Mouse (Mus musculus) natural killer cell, adult 2 months (primary cell): ENCODE measurements around the gene AL731706.2.
"Not testable (repeated sequence)": the region's sequence is repeated elsewhere in the genome, so short reads cannot be mapped to it uniquely, and the experiment has no call there.

Source experiments
- DNase-seq, 2 experiments: peaks; one replicate each; pipeline ENCODE4 v3.0.0; 2022; ENCODE audit warnings: low spot score in 2 of 2

Gene AL731706.2

DNA sequence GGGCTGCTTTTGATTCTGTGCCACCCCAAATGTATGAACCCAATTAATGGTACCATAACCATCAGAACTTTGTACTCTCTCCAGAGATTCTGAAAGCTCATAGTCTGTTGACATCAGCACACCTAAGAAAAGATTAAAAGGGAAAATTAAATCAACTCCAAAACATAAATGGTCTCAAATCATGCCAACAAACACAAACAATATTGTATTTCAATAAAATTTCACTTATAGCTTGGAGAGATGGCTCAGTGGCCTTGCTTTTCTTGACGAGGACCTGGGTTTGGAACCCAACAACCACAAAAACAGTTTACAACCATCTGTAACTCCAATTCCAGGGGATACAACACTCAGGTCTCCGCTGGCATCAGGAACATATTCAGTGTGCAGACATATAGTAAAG, at the start of gene AL731706.2:
Gene AL731706.2 (minus strand): TSS at position 101 of the 400 bp plus-strand sequence.
- DNase-seq, result no peak

GRCm38 (mm10) chr2:136921003-136921408, 35.5 kb upstream of the AL731706.2 start:
- DNase-seq, result no peak

DNA sequence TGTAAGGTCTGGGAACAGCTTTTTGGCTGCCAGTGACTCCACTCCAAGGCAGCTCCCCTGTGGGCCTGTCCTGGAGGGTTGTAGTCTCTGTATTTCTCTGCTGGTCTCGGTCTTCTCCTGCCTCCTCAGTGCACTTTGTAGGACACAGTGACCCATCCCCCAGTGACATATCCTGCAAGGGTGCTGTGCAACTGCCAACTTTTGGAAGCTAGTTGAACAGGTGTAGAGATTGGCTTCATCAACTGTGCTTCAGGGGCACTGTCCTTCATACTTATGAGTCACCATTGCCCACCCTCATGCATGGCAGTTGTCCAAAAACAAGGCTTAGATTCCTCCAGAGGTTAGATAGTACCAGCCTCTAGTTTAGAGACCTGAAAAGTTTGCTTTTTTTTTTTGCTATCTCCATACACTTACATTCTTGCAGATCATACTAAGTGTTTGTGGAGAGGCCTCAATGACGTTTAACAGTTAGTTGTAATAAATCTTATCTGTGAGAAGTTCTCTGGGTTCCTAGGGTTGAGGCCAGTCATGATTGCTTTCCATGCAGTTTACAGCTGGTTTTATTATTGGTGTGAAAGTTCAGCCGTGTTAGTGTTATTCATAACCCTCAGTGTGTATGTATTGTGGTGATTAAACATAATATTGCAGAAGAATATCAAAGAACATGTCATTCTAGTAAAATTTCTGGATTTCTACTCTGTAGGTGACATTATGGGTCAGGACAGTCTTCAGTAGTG, 34.9 kb upstream of the AL731706.2 start:
- DNase-seq, result no peak

DNA sequence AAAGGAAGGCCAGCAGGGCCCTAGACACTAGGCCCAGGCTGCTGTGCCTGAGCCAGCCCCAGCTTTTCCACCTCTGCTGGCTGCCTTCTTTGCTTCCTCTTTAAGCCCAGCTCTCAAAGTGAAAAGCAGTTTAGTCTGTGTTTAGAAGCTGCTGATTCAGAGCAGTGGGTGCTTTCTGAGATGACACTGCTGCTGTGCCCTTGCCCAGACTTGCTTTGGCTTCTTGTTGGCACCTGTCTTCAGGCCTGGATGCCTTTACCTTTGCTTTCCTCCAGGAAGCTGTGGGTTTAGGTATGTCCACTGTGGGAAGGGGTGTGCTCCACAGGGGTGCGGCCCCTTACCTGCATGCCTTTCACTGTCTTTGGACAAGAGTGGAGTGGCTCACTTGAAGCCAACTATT, 34.0 kb upstream of the AL731706.2 start:
- DNase-seq, result no peak

DNA sequence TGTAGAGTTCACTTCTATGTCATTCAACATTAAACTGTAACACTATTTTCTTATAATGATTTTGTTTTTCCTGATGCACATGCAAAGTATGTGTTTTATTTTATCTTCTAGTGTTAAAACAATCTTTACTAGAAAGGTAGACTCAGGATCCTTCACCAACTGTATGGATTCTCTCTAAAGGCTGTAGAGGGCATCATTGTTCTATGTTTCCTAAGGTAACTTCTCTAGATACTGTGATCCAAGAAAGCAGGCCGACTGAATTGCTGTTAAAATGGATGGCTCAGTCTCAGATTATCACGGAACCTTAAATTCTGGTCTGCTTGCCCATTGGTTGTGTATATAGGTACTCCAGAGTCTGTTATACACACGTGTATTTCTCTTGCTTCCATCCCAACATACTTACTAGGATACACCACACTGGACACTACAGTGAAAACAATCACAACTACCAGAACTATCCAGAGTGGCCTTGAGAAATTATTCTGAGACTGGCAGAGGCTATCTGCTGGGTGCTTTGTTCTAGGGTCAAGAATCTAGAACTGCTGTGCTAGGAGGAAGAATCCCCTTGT, 28.9 kb upstream of the AL731706.2 start:
- no peak for DNase-seq

GRCm38 (mm10) chr2:136913021-136913420, 27.5 kb upstream of the AL731706.2 start:
- DNase-seq, result no peak

- DNase-seq, result no peak
These were observed 26.5 kb upstream of the AL731706.2 start for GRCm38 (mm10) chr2:136911958-136912411.

- no peak for DNase-seq
These were observed 23.8 kb upstream of the AL731706.2 start for GRCm38 (mm10) chr2:136909298-136909697.

DNA sequence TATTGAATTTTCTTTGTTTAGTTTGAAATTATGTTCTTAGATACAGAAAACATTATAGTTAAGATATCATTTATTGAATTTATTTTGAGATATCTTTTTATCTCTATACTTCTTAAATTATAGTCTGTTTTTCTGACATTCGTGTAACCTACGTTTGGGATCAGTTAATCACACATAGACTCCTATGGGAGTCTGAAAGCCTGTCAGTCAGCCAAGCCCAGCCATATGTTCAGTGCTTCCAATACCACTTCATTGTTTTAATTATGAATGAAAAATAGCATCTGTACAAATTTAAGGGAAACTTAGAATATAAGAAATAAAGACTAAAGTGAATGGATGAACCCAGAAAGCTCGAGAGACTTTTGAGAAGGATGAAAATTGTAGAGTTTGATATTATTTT, 23.1 kb upstream of the AL731706.2 start:
- DNase-seq, result no peak

DNA sequence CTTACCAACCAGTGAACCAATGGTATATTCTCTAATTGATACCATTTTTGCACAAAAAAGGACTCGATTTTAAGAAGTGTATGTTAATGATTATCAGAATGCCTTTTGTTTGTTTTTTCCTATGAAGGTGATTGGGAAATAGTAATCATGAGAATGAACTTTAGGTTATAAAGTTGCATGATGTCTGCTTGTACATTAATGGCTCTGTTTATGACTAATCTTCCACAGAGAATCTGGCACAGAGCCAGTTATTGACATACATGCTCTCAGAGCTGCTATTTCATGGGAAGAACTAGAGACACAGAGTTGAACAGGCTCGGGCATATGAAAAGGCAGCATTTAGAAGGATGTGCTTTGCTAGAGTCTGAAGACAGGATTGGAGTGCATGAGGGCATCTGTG, 10.7 kb upstream of the AL731706.2 start:
- DNase-seq, result no peak

DNA sequence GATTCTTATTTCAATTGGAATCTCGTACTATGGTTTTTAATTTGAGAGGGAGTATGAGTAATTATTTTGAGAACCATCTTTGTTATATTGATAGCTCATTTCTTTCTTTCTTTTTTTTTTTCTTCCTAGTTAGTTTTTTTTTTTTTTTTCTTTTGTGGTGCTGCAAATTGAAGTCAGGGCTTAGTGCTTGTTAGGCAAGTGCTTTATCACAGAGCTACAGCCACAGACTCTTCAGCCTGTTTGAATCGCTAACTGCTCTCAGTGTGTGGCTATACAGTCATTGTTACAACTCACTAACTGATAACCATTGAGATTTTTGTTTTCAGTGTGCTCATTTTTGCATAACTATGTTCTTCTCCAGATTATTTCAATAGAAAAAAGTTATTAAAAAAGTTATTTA, 9.0 kb upstream of the AL731706.2 start:
- DNase-seq, result no peak

GRCm38 (mm10) chr2:136891951-136892371, 6.5 kb upstream of the AL731706.2 start:
- peak; percentile 95 to 96 for DNase-seq

- peak; percentile 100 for DNase-seq
These were observed 5.8 kb upstream of the AL731706.2 start, which contains the start of the genes Slx4ip, AL731706.1 and Mkks for GRCm38 (mm10) chr2:136891068-136891950. Gene Slx4ip, plus strand, starts transcription at chr2:136891218. Gene AL731706.1, minus strand, starts transcription at chr2:136891389. Gene Mkks, minus strand, starts transcription at chr2:136891389.

GRCm38 (mm10) chr2:136890716-136891067, 5.2 kb upstream of the AL731706.2 start:
- not testable (repeated sequence) for DNase-seq

DNA sequence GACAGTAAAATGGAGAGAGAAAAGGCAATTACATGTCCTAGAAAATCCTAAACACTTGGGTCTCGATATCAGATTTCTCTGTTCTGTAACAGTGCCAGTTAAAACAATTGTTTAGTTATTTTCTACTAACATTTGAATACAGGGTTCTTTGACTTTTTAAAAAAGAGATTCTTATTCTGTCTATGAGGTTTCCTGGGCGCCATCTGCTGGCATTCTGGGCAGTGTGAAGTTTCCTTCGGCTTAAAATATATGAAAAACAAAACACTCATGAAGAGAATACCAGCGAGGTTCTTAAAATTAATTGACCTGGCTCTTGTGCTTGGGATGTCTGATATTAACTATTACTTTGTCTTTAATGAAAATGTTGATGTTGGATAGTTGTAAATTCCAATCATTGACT, 1.4 kb upstream of the AL731706.2 start:
- no peak for DNase-seq

DNA sequence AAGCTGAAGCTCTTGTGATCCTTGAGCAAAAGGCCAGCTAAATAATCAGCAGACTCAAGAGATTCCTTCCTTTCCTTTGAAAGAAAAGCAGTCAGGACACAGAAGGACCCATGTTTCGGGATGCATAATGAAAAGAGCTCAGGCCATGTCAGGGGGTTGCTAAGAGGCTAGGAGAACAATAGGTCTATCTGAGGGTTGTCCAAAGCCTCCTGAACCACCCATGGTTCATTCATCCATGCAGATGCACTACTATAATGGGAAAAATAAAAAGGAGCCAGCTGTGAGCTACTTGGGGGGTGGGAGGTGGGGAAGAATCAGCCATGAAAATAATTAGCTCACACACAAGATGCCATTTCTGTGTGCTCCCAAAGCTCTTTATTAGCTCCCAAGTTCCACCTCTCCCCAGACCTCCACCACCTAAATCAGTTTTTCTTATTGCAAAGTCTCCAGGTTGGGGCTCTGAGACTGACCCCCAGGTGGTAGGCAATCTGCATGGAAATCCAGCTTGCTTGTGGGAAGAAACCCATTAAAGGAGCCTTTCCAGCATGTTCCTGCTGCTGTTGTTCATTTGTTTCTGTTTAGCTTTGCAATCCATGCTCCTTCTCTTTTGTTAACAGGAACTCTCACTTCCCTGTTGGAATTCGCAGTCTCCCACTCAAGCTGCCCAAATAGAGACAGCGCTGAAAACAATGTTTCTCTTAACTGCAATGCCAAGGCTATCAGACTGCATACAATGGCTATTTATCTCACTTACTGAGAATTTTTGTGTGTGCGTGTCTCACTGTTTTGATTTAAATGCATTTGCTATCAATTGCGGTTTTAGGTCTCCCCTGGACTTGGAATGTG, 30.7 kb downstream of the AL731706.2 start:
- DNase-seq, result no peak

- DNase-seq, result no peak
These were observed 35.1 kb downstream of the AL731706.2 start for GRCm38 (mm10) chr2:136850366-136850765.

DNA sequence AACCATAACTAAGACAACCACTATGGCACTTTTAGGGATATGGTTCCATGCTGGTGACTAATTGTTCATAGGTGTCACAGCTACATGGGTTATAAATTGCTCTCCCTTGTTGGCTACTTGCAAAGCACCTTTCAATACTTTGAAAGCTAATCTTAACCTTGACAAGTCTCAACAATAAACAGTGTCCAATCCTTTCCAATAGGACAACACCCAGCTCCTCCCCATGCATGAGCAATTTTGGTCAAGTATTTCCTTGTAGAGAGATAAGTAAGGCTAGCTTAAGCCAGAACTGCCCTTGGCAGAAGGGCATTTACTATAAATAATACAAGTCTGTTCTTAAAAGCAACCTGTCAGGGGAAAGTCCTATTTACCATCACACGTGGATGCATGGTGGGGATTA, 47.5 kb downstream of the AL731706.2 start:
- DNase-seq, result no peak

GRCm38 (mm10) chr2:136835882-136836281, 49.6 kb downstream of the AL731706.2 start:
- no peak for DNase-seq
